Mouse (Mus musculus): ENCODE results near the gene Susd1. TPM values are rescaled to one million over a fixed set of nuclear protein-coding genes. Genes with fewer than 3 reads are reported as not detected.

The Susd1 gene
- polyA plus RNA-seq, 1 experiment, result 9.7 TPM

GRCm38 (mm10) chr4:59450906-59451305 is 12.5 kb upstream of the Susd1 start:
- H3K4me3 ChIP-seq (ENCODE audit: low read depth, low read length), result no peak overlapping the region

GRCm38 (mm10) chr4:59450234-59450854 is 11.9 kb upstream of the Susd1 start:
- H3K36me3 ChIP-seq (ENCODE audit: control insufficient read depth, insufficient read depth, low read length, poor library complexity, severe bottlenecking), result no peaks in the 10 kb centered on the region
- no peaks in the 10 kb centered on the region for H3K4me1 ChIP-seq (ENCODE audit: control insufficient read depth, insufficient read depth, low read length)
- no peak overlapping the region for H3K27ac ChIP-seq (ENCODE audit: insufficient read depth, low read length)
- no peak overlapping the region for H3K4me3 ChIP-seq (ENCODE audit: low read depth, low read length)
- 0 out of 2 replicates have a peak, but pooled peaks cover 1% of the 10 kb centered on the region for H3K27me3 ChIP-seq (ENCODE audit: control insufficient read depth, insufficient read depth, low read length, poor library complexity, severe bottlenecking)
- no peak overlapping the region for H3K9ac ChIP-seq (ENCODE audit: low read depth, poor library complexity, severe bottlenecking)
- TF ChIP-seq EP300 (IDR thresholded peaks at IDR 0.05; ENCODE audit: insufficient read depth, low read depth, low read length) (no peak), CTCF (IDR thresholded peaks at IDR 0.05; ENCODE audit: low read depth, low read length) (no peak)
- peaks cover 8% of the 10 kb centered on the region for H3K9me3 ChIP-seq (replicated peaks; ENCODE audit: control insufficient read depth, insufficient read depth, low read length, poor library complexity, severe bottlenecking)

More at GRCm38 (mm10) chr4:59450906-59451305, 12.5 kb upstream of the Susd1 start:
- Histone ChIP-seq H3K27me3 (ENCODE audit: control insufficient read depth, insufficient read depth, low read length, poor library complexity, severe bottlenecking) (0 out of 2 replicates have a peak, but pooled peaks cover 1% of the 10 kb centered on the region), H3K9ac (ENCODE audit: low read depth, poor library complexity, severe bottlenecking) (no peak overlapping the region), H3K27ac (ENCODE audit: insufficient read depth, low read length) (no peak overlapping the region), H3K4me1 (ENCODE audit: control insufficient read depth, insufficient read depth, low read length) (no peaks in the 10 kb centered on the region), H3K36me3 (ENCODE audit: control insufficient read depth, insufficient read depth, low read length, poor library complexity, severe bottlenecking) (no peaks in the 10 kb centered on the region), H3K9me3 (replicated peaks; ENCODE audit: control insufficient read depth, insufficient read depth, low read length, poor library complexity, severe bottlenecking) (peaks cover 8% of the 10 kb centered on the region)
- TF ChIP-seq POLR2A (IDR thresholded peaks at IDR 0.05; ENCODE audit: insufficient read depth, low read length) (no peak), EP300 (IDR thresholded peaks at IDR 0.05; ENCODE audit: insufficient read depth, low read depth, low read length) (no peak), CTCF (IDR thresholded peaks at IDR 0.05; ENCODE audit: low read depth, low read length) (no peak)

GRCm38 (mm10) chr4:59447296-59447695 is 8.9 kb upstream of the Susd1 start:
- Histone ChIP-seq H3K4me1 (ENCODE audit: control insufficient read depth, insufficient read depth, low read length) (no peaks in the 10 kb centered on the region), H3K9me3 (replicated peaks; ENCODE audit: control insufficient read depth, insufficient read depth, low read length, poor library complexity, severe bottlenecking) (peaks cover 8% of the 10 kb centered on the region), H3K27ac (ENCODE audit: insufficient read depth, low read length) (no peak overlapping the region), H3K4me3 (ENCODE audit: low read depth, low read length) (no peak overlapping the region), H3K36me3 (ENCODE audit: control insufficient read depth, insufficient read depth, low read length, poor library complexity, severe bottlenecking) (no peaks in the 10 kb centered on the region), H3K27me3 (ENCODE audit: control insufficient read depth, insufficient read depth, low read length, poor library complexity, severe bottlenecking) (0 out of 2 replicates have a peak, but pooled peaks cover 1% of the 10 kb centered on the region), H3K9ac (ENCODE audit: low read depth, poor library complexity, severe bottlenecking) (no peak overlapping the region)
- TF ChIP-seq CTCF (IDR thresholded peaks at IDR 0.05; ENCODE audit: low read depth, low read length) (no peak), POLR2A (IDR thresholded peaks at IDR 0.05; ENCODE audit: insufficient read depth, low read length) (no peak), EP300 (IDR thresholded peaks at IDR 0.05; ENCODE audit: insufficient read depth, low read depth, low read length) (no peak)

- no peak for TF ChIP-seq CTCF (IDR thresholded peaks at IDR 0.05; ENCODE audit: low read depth, low read length)
- TF ChIP-seq POLR2A (IDR thresholded peaks at IDR 0.05; ENCODE audit: insufficient read depth, low read length), result no peak
- no peak for TF ChIP-seq EP300 (IDR thresholded peaks at IDR 0.05; ENCODE audit: insufficient read depth, low read depth, low read length)
- Histone ChIP-seq H3K4me3 (ENCODE audit: low read depth, low read length) (no peak overlapping the region), H3K9ac (ENCODE audit: low read depth, poor library complexity, severe bottlenecking) (no peak overlapping the region), H3K27ac (ENCODE audit: insufficient read depth, low read length) (no peak overlapping the region), H3K4me1 (ENCODE audit: control insufficient read depth, insufficient read depth, low read length) (no peaks in the 10 kb centered on the region), H3K9me3 (replicated peaks; ENCODE audit: control insufficient read depth, insufficient read depth, low read length, poor library complexity, severe bottlenecking) (no peaks in the 10 kb centered on the region), H3K36me3 (ENCODE audit: control insufficient read depth, insufficient read depth, low read length, poor library complexity, severe bottlenecking) (no peaks in the 10 kb centered on the region), H3K27me3 (ENCODE audit: control insufficient read depth, insufficient read depth, low read length, poor library complexity, severe bottlenecking) (0 out of 2 replicates have a peak, but pooled peaks cover 1% of the 10 kb centered on the region)
These were observed 7.1 kb upstream of the Susd1 start for GRCm38 (mm10) chr4:59445516-59445915.

GRCm38 (mm10) chr4:59444994-59445393 is 6.6 kb upstream of the Susd1 start:
- H3K27ac ChIP-seq (ENCODE audit: insufficient read depth, low read length), result no peak overlapping the region
- no peak overlapping the region for H3K4me3 ChIP-seq (ENCODE audit: low read depth, low read length)
- H3K9me3 ChIP-seq (replicated peaks; ENCODE audit: control insufficient read depth, insufficient read depth, low read length, poor library complexity, severe bottlenecking), result no peaks in the 10 kb centered on the region
- H3K27me3 ChIP-seq (ENCODE audit: control insufficient read depth, insufficient read depth, low read length, poor library complexity, severe bottlenecking), result 0 out of 2 replicates have a peak, but pooled peaks cover 1% of the 10 kb centered on the region
- H3K4me1 ChIP-seq (ENCODE audit: control insufficient read depth, insufficient read depth, low read length), result no peaks in the 10 kb centered on the region
- no peaks in the 10 kb centered on the region for H3K36me3 ChIP-seq (ENCODE audit: control insufficient read depth, insufficient read depth, low read length, poor library complexity, severe bottlenecking)
- H3K9ac ChIP-seq (ENCODE audit: low read depth, poor library complexity, severe bottlenecking), result no peak overlapping the region
- TF ChIP-seq POLR2A (IDR thresholded peaks at IDR 0.05; ENCODE audit: insufficient read depth, low read length), result no peak
- no peak for TF ChIP-seq CTCF (IDR thresholded peaks at IDR 0.05; ENCODE audit: low read depth, low read length)
- TF ChIP-seq EP300 (IDR thresholded peaks at IDR 0.05; ENCODE audit: insufficient read depth, low read depth, low read length), result no peak

GRCm38 (mm10) chr4:59444085-59444484 is 5.7 kb upstream of the Susd1 start:
- Histone ChIP-seq H3K4me3 (ENCODE audit: low read depth, low read length) (no peak overlapping the region), H3K27me3 (ENCODE audit: control insufficient read depth, insufficient read depth, low read length, poor library complexity, severe bottlenecking) (0 out of 2 replicates have a peak, but pooled peaks cover 1% of the 10 kb centered on the region), H3K9me3 (replicated peaks; ENCODE audit: control insufficient read depth, insufficient read depth, low read length, poor library complexity, severe bottlenecking) (no peaks in the 10 kb centered on the region), H3K4me1 (ENCODE audit: control insufficient read depth, insufficient read depth, low read length) (no peaks in the 10 kb centered on the region), H3K36me3 (ENCODE audit: control insufficient read depth, insufficient read depth, low read length, poor library complexity, severe bottlenecking) (no peaks in the 10 kb centered on the region), H3K9ac (ENCODE audit: low read depth, poor library complexity, severe bottlenecking) (no peak overlapping the region), H3K27ac (ENCODE audit: insufficient read depth, low read length) (no peak overlapping the region)
- TF ChIP-seq CTCF (IDR thresholded peaks at IDR 0.05; ENCODE audit: low read depth, low read length), result no peak
- TF ChIP-seq POLR2A (IDR thresholded peaks at IDR 0.05; ENCODE audit: insufficient read depth, low read length), result no peak
- TF ChIP-seq EP300 (IDR thresholded peaks at IDR 0.05; ENCODE audit: insufficient read depth, low read depth, low read length), result no peak
